8 mouse cellular contexts compared by ENCODE assay signal in genomic region chr17:57249186-57250181, GRCm38 (mm10). TPM values are rescaled to one million over a fixed set of nuclear protein-coding genes. Genes with fewer than 3 reads are reported as not detected.
DNase-seq lines count a peak whose midpoint lies in the region; ATAC-seq and TF ChIP-seq lines count a peak whose summit lies in the region.

Gene Trip10 (plus strand): TSS chr17:57249455.

- intact Hi-C loops in heart, adult 2 months (cut with DNase I), result loop anchor here (1.0 kb wide), 1 partner anchor 26 kb away; no protein-coding TSS in a partner anchor

- no peaks in the 10 kb centered on the region for H3K9me3 ChIP-seq in embryonic facial prominence, embryonic 13.5 days
- H3K9me3 ChIP-seq in limb, embryonic 11.5 days (ENCODE audit: control insufficient read depth, low read length), result no peaks in the 10 kb centered on the region
- H3K9me3 ChIP-seq in midbrain, embryonic 13.5 days, result no peaks in the 10 kb centered on the region

- peak; percentile 92 for DNase-seq in 3134 (ENCODE audit: extremely low read depth, insufficient read length, low spot score)
- DNase-seq in adrenal gland, postnatal 25 days, result peak; percentile 99
- peak; percentile 96 to 100 for DNase-seq in heart, adult 2 months
- DNase-seq in kidney, adult 2 months, result peak; percentile 98
- peak; percentile 98 for DNase-seq in limb, embryonic 11.5 days (ENCODE audit: low spot score)

- TF ChIP-seq POLR2A in heart, adult 2 months (IDR thresholded peaks at IDR 0.05; ENCODE audit: insufficient read depth, low read depth, low read length), result peak; percentile 91
- peak; percentile 65 for TF ChIP-seq POLR2A in kidney, adult 2 months (IDR thresholded peaks at IDR 0.05; ENCODE audit: low read depth, low read length)
- TF ChIP-seq POLR2A in small intestine, adult 2 months (IDR thresholded peaks at IDR 0.05; ENCODE audit: low read depth, low read length), result peak; percentile 64; the same call in 1 of the 2 replicates

- peak; percentile 22; the same call in 1 of the 2 replicates for TF ChIP-seq EP300 in heart, adult 2 months (IDR thresholded peaks at IDR 0.05; ENCODE audit: insufficient read depth, low read depth, low read length)

- ATAC-seq in embryonic facial prominence, embryonic 13.5 days (ENCODE audit: insufficient number of reproducible peaks, insufficient read depth, low FRiP score, low TSS enrichment, low read depth), result peak; percentile 37
- peak; percentile 58 for ATAC-seq in limb, embryonic 11.5 days (ENCODE audit: insufficient number of reproducible peaks, low FRiP score, low TSS enrichment, low read depth)
- no peak for ATAC-seq in midbrain, embryonic 13.5 days

- H3K4me2 ChIP-seq in embryonic facial prominence, embryonic 13.5 days, result peak within 1 kb of the TSS; percentile 95
- peak within 1 kb of the TSS; percentile 61 for H3K4me2 ChIP-seq in limb, embryonic 11.5 days (ENCODE audit: low read depth, severe bottlenecking)
- peak within 1 kb of the TSS; percentile 90 for H3K4me2 ChIP-seq in midbrain, embryonic 13.5 days (replicated peaks)

- peaks cover 27% of the 10 kb centered on the region for H3K4me1 ChIP-seq in embryonic facial prominence, embryonic 13.5 days
- peaks cover 4% of the 10 kb centered on the region for H3K4me1 ChIP-seq in heart, adult 2 months (ENCODE audit: control insufficient read depth, insufficient read depth, low read length)
- peaks cover 10% of the 10 kb centered on the region; the same call in 1 of the 2 replicates for H3K4me1 ChIP-seq in kidney, adult 2 months (ENCODE audit: control insufficient read depth, insufficient read depth, low read length)
- H3K4me1 ChIP-seq in limb, embryonic 11.5 days (ENCODE audit: control insufficient read depth, insufficient read depth, low read length), result 0 out of 2 replicates have a peak, but pooled peaks cover 10% of the 10 kb centered on the region
- H3K4me1 ChIP-seq in midbrain, embryonic 13.5 days (replicated peaks), result peaks cover 35% of the 10 kb centered on the region
- H3K4me1 ChIP-seq in small intestine, adult 2 months (ENCODE audit: control insufficient read depth, insufficient read depth, insufficient read length, low read length), result peaks cover 16% of the 10 kb centered on the region

- peak; percentile 51 for TF ChIP-seq CTCF in heart, adult 2 months (IDR thresholded peaks at IDR 0.05)
- 0 out of 2 replicates have a peak, but pooled peaks have one; percentile 16 for TF ChIP-seq CTCF in kidney, adult 2 months (conservative IDR thresholded peaks at IDR 0.05; ENCODE audit: insufficient read depth, insufficient read length, low read depth, low read length)
- TF ChIP-seq CTCF in small intestine, adult 2 months (IDR thresholded peaks at IDR 0.05; ENCODE audit: extremely low read depth, insufficient read length, insufficient replicate concordance, low read depth, low read length), result no peak

- peak within 1 kb of the TSS; percentile 82 for H3K9ac ChIP-seq in embryonic facial prominence, embryonic 13.5 days
- peak within 1 kb of the TSS; percentile 66 for H3K9ac ChIP-seq in heart, adult 2 months (ENCODE audit: low read depth, low read length)
- peak within 1 kb of the TSS; percentile 71 for H3K9ac ChIP-seq in limb, embryonic 11.5 days (ENCODE audit: low read length)
- H3K9ac ChIP-seq in midbrain, embryonic 13.5 days (replicated peaks), result peak within 1 kb of the TSS; percentile 57

- WGBS in embryonic facial prominence, embryonic 13.5 days, result under 1% methylated on average over 46 of the region's 52 CpGs
- under 1% methylated on average over 52 of the region's 52 CpGs for WGBS in heart, adult 2 months
- WGBS in kidney, adult 2 months, result under 1% methylated on average over 52 of the region's 52 CpGs
- under 1% methylated on average over 51 of the region's 52 CpGs for WGBS in limb, embryonic 11.5 days
- WGBS in midbrain, embryonic 13.5 days, result under 1% methylated on average over 52 of the region's 52 CpGs
- WGBS in small intestine, adult 2 months, result under 1% methylated on average over 49 of the region's 52 CpGs

- peaks cover 26% of the 10 kb centered on the region for H3K36me3 ChIP-seq in embryonic facial prominence, embryonic 13.5 days
- H3K36me3 ChIP-seq in heart, adult 2 months (ENCODE audit: control insufficient read depth, insufficient read depth, low read length), result peaks cover 2% of the 10 kb centered on the region; the same call in 1 of the 2 replicates
- H3K36me3 ChIP-seq in kidney, adult 2 months (ENCODE audit: control insufficient read depth, insufficient read depth, low read length), result no peaks in the 10 kb centered on the region
- peaks cover 3% of the 10 kb centered on the region; the same call in 1 of the 2 replicates for H3K36me3 ChIP-seq in limb, embryonic 11.5 days (ENCODE audit: control insufficient read depth, insufficient read depth, low read length)
- H3K36me3 ChIP-seq in midbrain, embryonic 13.5 days, result peaks cover 7% of the 10 kb centered on the region
- peaks cover 10% of the 10 kb centered on the region for H3K36me3 ChIP-seq in small intestine, adult 2 months (ENCODE audit: control insufficient read depth, insufficient read depth, low read length)

- H3K4me3 ChIP-seq in embryonic facial prominence, embryonic 13.5 days, result peak within 1 kb of the TSS; percentile 68
- peak within 1 kb of the TSS; percentile 87 for H3K4me3 ChIP-seq in heart, adult 2 months
- peak within 1 kb of the TSS; percentile 84 for H3K4me3 ChIP-seq in kidney, adult 2 months (ENCODE audit: insufficient read depth, low read depth, low read length)
- peak within 1 kb of the TSS; percentile 76 for H3K4me3 ChIP-seq in limb, embryonic 11.5 days (ENCODE audit: low read depth, low read length)
- H3K4me3 ChIP-seq in midbrain, embryonic 13.5 days (replicated peaks), result peak within 1 kb of the TSS; percentile 58
- peak within 1 kb of the TSS; percentile 93 for H3K4me3 ChIP-seq in small intestine, adult 2 months (ENCODE audit: low read depth, low read length)

- no peaks in the 10 kb centered on the region for H3K79me2 ChIP-seq in heart, adult 2 months (replicated peaks; ENCODE audit: control insufficient read depth, insufficient read depth, low read length)

- no peaks in the 10 kb centered on the region for H3K27me3 ChIP-seq in embryonic facial prominence, embryonic 13.5 days
- H3K27me3 ChIP-seq in heart, adult 2 months (ENCODE audit: control insufficient read depth, insufficient read depth, low read length), result no peaks in the 10 kb centered on the region
- no peaks in the 10 kb centered on the region for H3K27me3 ChIP-seq in kidney, adult 2 months (replicated peaks; ENCODE audit: control insufficient read depth, insufficient read depth, low read length)
- H3K27me3 ChIP-seq in limb, embryonic 11.5 days (ENCODE audit: control insufficient read depth, insufficient read depth, low read length), result no peaks in the 10 kb centered on the region
- H3K27me3 ChIP-seq in midbrain, embryonic 13.5 days, result no peaks in the 10 kb centered on the region
- no peaks in the 10 kb centered on the region for H3K27me3 ChIP-seq in small intestine, adult 2 months (ENCODE audit: control insufficient read depth, insufficient read depth, low read length)

- peak within 1 kb of the TSS; percentile 89 for H3K27ac ChIP-seq in embryonic facial prominence, embryonic 13.5 days
- peak within 1 kb of the TSS; percentile 96 for H3K27ac ChIP-seq in heart, adult 2 months
- H3K27ac ChIP-seq in kidney, adult 2 months (ENCODE audit: insufficient read depth, low read depth, low read length), result peak within 1 kb of the TSS; percentile 89
- peak within 1 kb of the TSS; percentile 82 for H3K27ac ChIP-seq in limb, embryonic 11.5 days (replicated peaks; ENCODE audit: low read depth, low read length)
- H3K27ac ChIP-seq in midbrain, embryonic 13.5 days, result peak within 1 kb of the TSS; percentile 78
- peak within 1 kb of the TSS; percentile 92 for H3K27ac ChIP-seq in small intestine, adult 2 months (ENCODE audit: insufficient read depth, low read depth, low read length)

RNA-seq across cellular contexts. Expression of gene Trip10, which starts in this region (rescaled TPM):
- 51.9 and 64.8 TPM in 2 replicates for total RNA-seq in adrenal gland, postnatal 25 days (2021)
- 38.1 and 41.5 TPM in 2 replicates for polyA plus RNA-seq in embryonic facial prominence, embryonic 13.5 days (2015; fragmentation: Nextera tagmentation; extraction: Ambion mirVana)
- total RNA-seq in heart, adult 2 months (2021), result 100 to 1,000 TPM; 107 to 128 TPM
- polyA plus RNA-seq in heart, adult 2 months (2012; rRNA removed), result 69.0 and 83.2 TPM in 2 replicates
- 30.4 and 35.6 TPM in 2 replicates for polyA plus RNA-seq in kidney, adult 2 months (2012; rRNA removed)
- 27.8 and 28.4 TPM in 2 replicates for polyA plus RNA-seq in limb, embryonic 11.5 days (2014; fragmentation: Nextera tagmentation; extraction: Ambion mirVana)
- 12.3 and 13.7 TPM in 2 replicates for polyA plus RNA-seq in midbrain, embryonic 13.5 days (2015; fragmentation: Nextera tagmentation; extraction: Ambion mirVana)
- polyA plus RNA-seq in small intestine, adult 2 months (2012; rRNA removed), result 11.0 and 30.3 TPM in 2 replicates
